Mouse (Mus musculus) kidney, embryonic 15.5 days (tissue): ENCODE data around the gene Mpped2. TPM values are rescaled to one million over a fixed set of nuclear protein-coding genes. Genes with fewer than 3 reads are reported as not detected.

Experiments
- ATAC-seq: fragments of 200-750 bp; cut with Nextera tagmentation; replicated peaks from 2 replicates; pipeline ENCODE4 v1.8.0; 2017; ENCODE audit warnings: moderate TSS enrichment; ENCODE audit not compliant: low FRiP score
- H3K27ac ChIP-seq: fragments of 300-500 bp; sonication (generic); 2 replicates; pipeline ENCODE4 v1.5.1; 2015; ENCODE audit warnings: mild to moderate bottlenecking, inconsistent platforms
- H3K27me3 ChIP-seq: fragments of 300-500 bp; sonication (generic); 2 replicates; pipeline ENCODE4 v1.6.1; 2015; ENCODE audit warnings: inconsistent platforms
- H3K36me3 ChIP-seq: fragments of 300-500 bp; sonication (generic); 2 replicates; pipeline ENCODE4 v1.6.1; 2015; ENCODE audit warnings: inconsistent platforms
- H3K4me1 ChIP-seq: fragments of 300-500 bp; sonication (generic); 2 replicates; pipeline ENCODE4 v1.6.1; 2015; ENCODE audit warnings: inconsistent platforms
- H3K4me2 ChIP-seq: fragments of 300-500 bp; sonication (generic); 2 replicates; pipeline ENCODE4 v1.6.1; 2015; ENCODE audit warnings: moderate library complexity, mild to moderate bottlenecking, inconsistent platforms
- H3K4me3 ChIP-seq: fragments of 300-500 bp; sonication (generic); replicated peaks from 2 replicates; pipeline ENCODE4 v1.5.1; 2015; ENCODE audit warnings: mild to moderate bottlenecking, inconsistent platforms
- H3K9ac ChIP-seq: fragments of 300-500 bp; sonication (generic); 2 replicates; pipeline ENCODE4 v1.6.1; 2015; ENCODE audit warnings: mild to moderate bottlenecking, inconsistent platforms
- H3K9me3 ChIP-seq: fragments of 300-500 bp; sonication (generic); replicated peaks from 2 replicates; pipeline ENCODE4 v1.6.1; 2016; ENCODE audit warnings: inconsistent platforms
- WGBS: fragments of 180-500 bp; shearing (Covaris S2); methylation state at CpG from one replicate; pipeline ENCODE4 v1.1.7; 2015; ENCODE audit warnings: mixed read lengths; 5-methylcytosine and 5-hydroxymethylcytosine counted together
- polyA plus RNA-seq: library from polyadenylated mRNA; unstranded; fragments of >200 nt; fragmentation: Nextera tagmentation; extraction: Ambion mirVana; gene quantifications from 2 replicates; pipeline ENCODE4 v1.2.1, GENCODE M21; 2015

Gene Mpped2
- polyA plus RNA-seq, 1 experiment from 2014 or later: 29.5 TPM

GRCm38 (mm10) chr2:106911951-106912480, 218.9 kb downstream of the Mpped2 start:
- 64% methylated on average over 6 of the region's 6 CpGs for WGBS
- Histone ChIP-seq H3K4me2 (no peak overlapping the region), H3K9ac (no peak overlapping the region), H3K4me3 (no peak overlapping the region), H3K4me1 (no peaks in the 10 kb centered on the region), H3K9me3 (no peaks in the 10 kb centered on the region), H3K27me3 (no peaks in the 10 kb centered on the region), H3K27ac (no peak overlapping the region), H3K36me3 (no peaks in the 10 kb centered on the region)
- no peak for ATAC-seq
